Mouse (Mus musculus): ENCODE measurements around the gene Ptprn2.

GRCm38 (mm10) chr12:117196721-117197425 lies 711.4 kb downstream of the Ptprn2 start:
- TF ChIP-seq POLR2A (IDR thresholded peaks at IDR 0.05; ENCODE audit: borderline replicate concordance, extremely low read depth, low read depth, low read length) (no peak), CTCF (IDR thresholded peaks at IDR 0.05; ENCODE audit: insufficient read depth, low read length) (no peak)

Measured in lung, adult 2 months (tissue).